Mouse (Mus musculus) bone marrow, adult 2 months (tissue): ENCODE results near the gene Helz.

Source experiments
- CTCF ChIP-seq: fragments of 200-500 bp; IDR thresholded peaks from 2 replicates; pipeline ENCODE4 v1.5.1; 2011; ENCODE audit warnings: low read length, control low read depth; ENCODE audit not compliant: control insufficient read depth, insufficient read depth
- POLR2A ChIP-seq: fragments of 200-500 bp; IDR thresholded peaks from 2 replicates; pipeline ENCODE4 v1.6.1; 2011; ENCODE audit warnings: low read depth, mild to moderate bottlenecking, control low read depth, low read length, borderline replicate concordance; ENCODE audit not compliant: control insufficient read depth

- no peak for TF ChIP-seq CTCF
- no peak for TF ChIP-seq POLR2A
Measured at GRCm38 (mm10) chr11:107529320-107529719, 18.4 kb upstream of the Helz start.
